Mouse (Mus musculus) intestine, postnatal 0 days (tissue): ENCODE measurements around the gene Syngap1. TPM values are rescaled to one million over a fixed set of nuclear protein-coding genes. Genes with fewer than 3 reads are reported as not detected.

Source experiments
- ATAC-seq: fragments of 200-750 bp; cut with Nextera tagmentation; 2 replicates; pipeline ENCODE4 v1.8.0; 2017; ENCODE audit warnings: mild to moderate bottlenecking, moderate TSS enrichment, moderate library complexity
- H3K27ac ChIP-seq: fragments of 300-500 bp; sonication (generic); 2 replicates; pipeline ENCODE4 v1.5.1; 2014; ENCODE audit warnings: mild to moderate bottlenecking, low read depth, low read length, moderate library complexity
- H3K27me3 ChIP-seq: fragments of 300-500 bp; sonication (generic); replicated peaks from 2 replicates; pipeline ENCODE4 v1.6.1; 2014; ENCODE audit warnings: low read length, mixed read lengths; ENCODE audit not compliant: control insufficient read depth, insufficient read depth
- H3K36me3 ChIP-seq: fragments of 300-500 bp; sonication (generic); 2 replicates; pipeline ENCODE4 v1.6.1; 2014; ENCODE audit warnings: mild to moderate bottlenecking, moderate library complexity; ENCODE audit not compliant: control insufficient read depth, insufficient read depth
- H3K4me1 ChIP-seq: fragments of 300-500 bp; sonication (generic); replicated peaks from 2 replicates; pipeline ENCODE4 v1.6.1; 2014; ENCODE audit warnings: antibody characterized with exemption, low read length, mixed read lengths; ENCODE audit not compliant: control insufficient read depth, insufficient read depth
- H3K4me2 ChIP-seq: fragments of 300-500 bp; sonication (generic); replicated peaks from 2 replicates; pipeline ENCODE4 v1.6.1; 2014; ENCODE audit warnings: low read depth, mild to moderate bottlenecking, moderate library complexity
- H3K4me3 ChIP-seq: fragments of 300-500 bp; sonication (generic); 2 replicates; pipeline ENCODE4 v1.5.1; 2014; ENCODE audit warnings: low read depth, low read length
- H3K9ac ChIP-seq: fragments of 300-500 bp; sonication (generic); 2 replicates; pipeline ENCODE4 v1.6.1; 2014; ENCODE audit warnings: mild to moderate bottlenecking, low read depth, low read length
- H3K9me3 ChIP-seq: fragments of 300-500 bp; sonication (generic); 2 replicates; pipeline ENCODE4 v1.6.1; 2016; ENCODE audit warnings: mixed run types; ENCODE audit not compliant: control insufficient read depth
- CTCF ChIP-seq: sonication (generic); IDR thresholded peaks from 2 replicates; pipeline ENCODE4 v1.5.1; 2016; ENCODE audit warnings: low read depth, mild to moderate bottlenecking, control low read depth, antibody characterized with exemption, moderate library complexity
- WGBS: fragments of 180-500 bp; shearing (Covaris S2); extraction: QIAGEN DNeasy Blood & Tissue Kit; methylation state at CpG from one replicate; pipeline ENCODE4 v1.1.7; 2014; 5-methylcytosine and 5-hydroxymethylcytosine counted together
- polyA plus RNA-seq: library from polyadenylated mRNA; unstranded; fragments of >200 nt; fragmentation: Nextera tagmentation; extraction: Ambion mirVana; gene quantifications from 2 replicates; pipeline ENCODE4 v1.2.1, GENCODE M21; 2015

Gene Syngap1
- polyA plus RNA-seq, 1 experiment from 2014 or later = 0.35 TPM

GRCm38 (mm10) chr17:26995006-26995405 is 54.0 kb downstream of the Syngap1 start:
- TF ChIP-seq CTCF = no peak

GRCm38 (mm10) chr17:26995562-26995961 is 54.5 kb downstream of the Syngap1 start:
- no peak for ATAC-seq
- WGBS = 64% methylated on average over 8 of the region's 8 CpGs

More at GRCm38 (mm10) chr17:26995006-26995405, 54.0 kb downstream of the Syngap1 start:
- no peaks in the 10 kb centered on the region for H3K9me3 ChIP-seq
- H3K4me3 ChIP-seq = no peak overlapping the region
- no peaks in the 10 kb centered on the region for H3K27me3 ChIP-seq
- no peak overlapping the region for H3K27ac ChIP-seq
- no peak overlapping the region for H3K4me2 ChIP-seq
- no peak overlapping the region for H3K9ac ChIP-seq
- 81% methylated on average over 6 of the region's 6 CpGs for WGBS
- ATAC-seq = no peak
- no peaks in the 10 kb centered on the region for H3K36me3 ChIP-seq
- H3K4me1 ChIP-seq = no peaks in the 10 kb centered on the region; the same call in 1 of the 2 replicates

DNA sequence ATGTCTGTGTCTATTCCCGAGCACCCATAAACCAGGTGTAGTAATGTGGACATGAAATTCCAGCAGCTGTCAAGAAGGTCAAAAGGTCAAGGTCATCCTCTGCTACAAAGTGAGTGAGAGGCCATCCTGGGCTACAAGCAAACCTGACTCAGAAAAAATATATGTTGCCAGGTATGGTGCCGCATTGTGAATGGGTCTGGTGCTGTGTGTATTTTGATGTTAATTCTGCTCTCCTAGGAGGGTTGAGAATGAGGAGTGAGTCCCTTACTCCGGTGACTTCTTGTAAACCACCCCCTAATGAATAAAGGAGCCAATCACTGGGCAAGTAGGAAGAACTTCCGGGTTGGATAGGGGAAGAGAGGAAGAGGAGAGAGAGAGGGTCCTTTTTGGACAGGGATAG is 56.6 kb downstream of the Syngap1 start:
- no peaks in the 10 kb centered on the region for H3K9me3 ChIP-seq
- TF ChIP-seq CTCF = no peak
- H3K27me3 ChIP-seq = no peaks in the 10 kb centered on the region
- 76% methylated on average over 4 of the region's 4 CpGs for WGBS
- H3K9ac ChIP-seq = no peak overlapping the region
- no peaks in the 10 kb centered on the region; the same call in none of the 2 replicates for H3K4me1 ChIP-seq
- no peak overlapping the region for H3K4me2 ChIP-seq
- H3K27ac ChIP-seq = no peak overlapping the region
- ATAC-seq = no peak
- no peak overlapping the region for H3K4me3 ChIP-seq
- no peaks in the 10 kb centered on the region for H3K36me3 ChIP-seq

More at GRCm38 (mm10) chr17:26995562-26995961, 54.5 kb downstream of the Syngap1 start:
- Histone ChIP-seq H3K27me3 (no peaks in the 10 kb centered on the region), H3K4me1 (no peaks in the 10 kb centered on the region; the same call in 1 of the 2 replicates), H3K9me3 (no peaks in the 10 kb centered on the region), H3K36me3 (no peaks in the 10 kb centered on the region), H3K4me3 (no peak overlapping the region), H3K4me2 (no peak overlapping the region), H3K27ac (no peak overlapping the region), H3K9ac (no peak overlapping the region)
- TF ChIP-seq CTCF = no peak

GRCm38 (mm10) chr17:26998283-26998682 is 57.2 kb downstream of the Syngap1 start:
- 78% methylated on average over 15 of the region's 15 CpGs for WGBS

DNA sequence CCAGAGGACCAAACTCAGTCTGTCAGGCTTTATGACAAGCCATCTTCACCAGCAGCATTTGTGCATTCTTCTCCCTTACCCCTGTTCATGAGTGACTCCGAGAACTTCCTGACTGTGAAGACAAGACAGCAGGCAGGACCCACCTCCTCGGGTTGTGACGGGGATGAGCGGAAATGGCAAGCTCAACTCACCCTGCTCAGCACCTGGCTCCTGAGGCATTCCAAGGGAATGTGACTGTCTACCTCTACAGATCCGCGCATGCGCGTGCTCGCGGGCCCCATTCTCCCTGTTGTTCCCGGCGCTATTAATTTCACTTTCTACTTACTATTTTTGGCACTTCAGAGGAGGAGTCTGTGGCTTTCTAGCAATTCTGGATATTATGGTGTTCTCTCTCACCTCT is 58.9 kb downstream of the Syngap1 start:
- no peak for TF ChIP-seq CTCF
- no peak for ATAC-seq
- H3K9ac ChIP-seq = no peak overlapping the region

More at GRCm38 (mm10) chr17:26998283-26998682, 57.2 kb downstream of the Syngap1 start:
- H3K4me3 ChIP-seq = no peak overlapping the region
- H3K4me2 ChIP-seq = no peak overlapping the region
- no peaks in the 10 kb centered on the region for H3K36me3 ChIP-seq
- H3K4me1 ChIP-seq = no peaks in the 10 kb centered on the region; the same call in none of the 2 replicates
- ATAC-seq = no peak
- no peak for TF ChIP-seq CTCF
- H3K9me3 ChIP-seq = no peaks in the 10 kb centered on the region
- H3K9ac ChIP-seq = no peak overlapping the region
- H3K27ac ChIP-seq = no peak overlapping the region
- H3K27me3 ChIP-seq = no peaks in the 10 kb centered on the region

DNA sequence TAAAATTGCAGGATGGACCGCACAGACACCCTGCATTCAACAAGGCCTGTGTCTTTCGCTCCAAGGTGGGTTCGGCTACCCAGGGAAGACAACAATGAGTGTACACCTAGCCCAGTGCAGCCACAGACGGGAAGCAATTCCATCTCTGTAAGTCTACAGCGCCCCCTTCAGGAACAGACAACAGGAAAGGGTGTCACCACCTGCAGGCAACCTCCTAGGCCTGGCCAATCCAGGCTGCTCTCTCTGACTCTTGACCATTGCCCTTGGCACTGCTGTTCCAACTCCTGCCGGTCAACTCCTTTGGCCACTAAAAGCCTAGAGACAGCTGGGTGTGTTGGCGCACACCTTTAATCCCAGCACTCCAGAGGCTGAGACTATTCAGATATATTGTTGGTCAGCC is 60.1 kb downstream of the Syngap1 start:
- ATAC-seq = no peak

More for the DNA sequence above, 58.9 kb downstream of the Syngap1 start:
- Histone ChIP-seq H3K36me3 (no peaks in the 10 kb centered on the region), H3K27me3 (no peaks in the 10 kb centered on the region), H3K4me1 (no peaks in the 10 kb centered on the region; the same call in none of the 2 replicates), H3K9me3 (no peaks in the 10 kb centered on the region), H3K27ac (no peak overlapping the region), H3K4me3 (no peak overlapping the region), H3K4me2 (peak overlapping the region; percentile 35)
- 63% methylated on average over 12 of the region's 12 CpGs for WGBS

DNA sequence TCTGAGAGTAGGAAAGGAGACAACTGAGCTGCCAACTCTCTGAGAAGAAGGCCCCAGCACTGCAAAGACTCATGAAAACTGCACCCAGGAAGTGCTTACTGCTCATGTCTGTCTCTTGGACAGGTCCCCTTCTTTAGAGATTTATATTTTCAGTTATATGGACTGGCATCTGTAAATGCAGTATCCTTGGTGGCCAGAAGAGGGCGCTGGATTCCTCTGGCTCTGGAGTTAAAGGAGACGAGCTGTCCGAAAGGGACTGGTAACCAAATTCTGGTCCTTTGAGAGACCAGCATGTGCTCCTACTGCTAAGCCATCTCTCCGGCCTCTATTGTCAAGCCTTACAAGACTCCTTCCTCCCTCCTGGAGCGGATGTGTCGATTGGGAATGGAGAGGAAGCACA is 60.8 kb downstream of the Syngap1 start:
- no peak for ATAC-seq
- Histone ChIP-seq H3K4me3 (no peak overlapping the region), H3K9me3 (no peaks in the 10 kb centered on the region), H3K36me3 (no peaks in the 10 kb centered on the region), H3K4me1 (no peaks in the 10 kb centered on the region; the same call in 1 of the 2 replicates), H3K9ac (no peak overlapping the region), H3K27ac (no peak overlapping the region), H3K4me2 (no peak overlapping the region), H3K27me3 (no peaks in the 10 kb centered on the region)
- peak; percentile 78 for TF ChIP-seq CTCF
- WGBS = 55% methylated on average over 6 of the region's 6 CpGs

More for the DNA sequence above, 60.1 kb downstream of the Syngap1 start:
- no peak overlapping the region for H3K4me2 ChIP-seq
- no peak overlapping the region for H3K27ac ChIP-seq
- peak; percentile 72 for TF ChIP-seq CTCF
- H3K9ac ChIP-seq = no peak overlapping the region
- H3K9me3 ChIP-seq = no peaks in the 10 kb centered on the region
- no peaks in the 10 kb centered on the region for H3K27me3 ChIP-seq
- no peaks in the 10 kb centered on the region; the same call in none of the 2 replicates for H3K4me1 ChIP-seq
- H3K4me3 ChIP-seq = no peak overlapping the region
- 79% methylated on average over 7 of the region's 7 CpGs for WGBS
- H3K36me3 ChIP-seq = no peaks in the 10 kb centered on the region
